Mouse (Mus musculus): ENCODE data around the gene Gnao1.

The Gnao1 gene

DNA sequence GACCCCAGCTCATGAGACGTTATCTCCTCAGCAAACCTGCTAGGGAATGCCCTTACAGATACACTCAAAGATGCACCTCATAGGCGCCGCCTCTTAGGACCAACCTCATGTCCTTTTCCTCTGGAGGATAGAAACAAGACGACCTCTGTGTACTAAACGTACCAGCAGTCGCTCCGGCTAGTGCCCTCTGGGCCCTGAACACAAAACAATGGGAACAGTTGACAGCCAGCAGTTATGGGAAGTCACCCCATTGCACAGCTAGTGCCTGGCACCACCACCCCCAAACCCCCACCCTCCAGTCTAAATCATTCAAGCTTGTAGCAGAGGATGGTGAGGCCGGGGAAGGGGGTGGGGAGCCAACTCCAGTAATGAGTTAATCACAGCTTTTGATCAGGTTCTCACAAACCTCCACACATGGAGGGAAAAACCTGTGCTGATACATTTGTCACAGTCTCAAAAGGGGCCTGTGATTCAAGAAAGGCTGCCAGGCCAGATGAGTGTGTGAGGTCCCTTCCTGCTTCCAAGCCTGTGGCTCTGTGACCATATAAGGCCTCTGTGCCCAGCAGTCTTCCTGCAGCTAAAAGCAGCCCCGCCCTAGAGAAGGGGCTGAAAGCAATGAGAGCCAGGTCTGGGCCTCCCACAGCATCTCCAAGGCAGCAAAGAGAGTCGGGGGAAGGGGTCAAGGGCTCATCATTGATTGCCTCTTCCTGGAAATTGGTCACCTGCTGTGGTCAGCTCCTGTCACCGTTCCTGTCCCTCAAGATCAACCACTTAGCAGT, 79.1 kb downstream of the Gnao1 start:
- DNase-seq (ENCODE audit: low read depth, low spot score) = peak; percentile 82

DNA sequence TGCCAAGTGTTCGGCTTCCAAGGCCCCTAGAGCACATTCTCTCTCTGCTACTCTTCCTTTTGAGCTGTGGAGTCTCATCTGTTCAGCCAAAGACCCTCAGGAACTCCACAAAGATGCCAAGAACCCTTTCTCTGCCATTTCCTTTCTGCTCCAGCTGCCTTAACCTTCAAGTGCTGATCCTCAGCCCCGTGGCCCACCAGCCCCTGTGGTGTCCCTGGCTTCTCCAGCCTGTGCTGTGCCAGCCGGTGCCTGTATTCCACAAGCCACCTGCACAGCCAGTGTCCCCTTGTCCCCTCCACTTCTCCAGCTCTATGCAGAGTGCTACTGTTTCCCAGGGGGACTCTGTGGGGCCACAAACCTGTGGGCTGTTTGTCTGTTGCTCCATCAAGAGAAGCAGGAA, 83.8 kb downstream of the Gnao1 start:
- no peak for DNase-seq (ENCODE audit: low read depth, low spot score)

DNA sequence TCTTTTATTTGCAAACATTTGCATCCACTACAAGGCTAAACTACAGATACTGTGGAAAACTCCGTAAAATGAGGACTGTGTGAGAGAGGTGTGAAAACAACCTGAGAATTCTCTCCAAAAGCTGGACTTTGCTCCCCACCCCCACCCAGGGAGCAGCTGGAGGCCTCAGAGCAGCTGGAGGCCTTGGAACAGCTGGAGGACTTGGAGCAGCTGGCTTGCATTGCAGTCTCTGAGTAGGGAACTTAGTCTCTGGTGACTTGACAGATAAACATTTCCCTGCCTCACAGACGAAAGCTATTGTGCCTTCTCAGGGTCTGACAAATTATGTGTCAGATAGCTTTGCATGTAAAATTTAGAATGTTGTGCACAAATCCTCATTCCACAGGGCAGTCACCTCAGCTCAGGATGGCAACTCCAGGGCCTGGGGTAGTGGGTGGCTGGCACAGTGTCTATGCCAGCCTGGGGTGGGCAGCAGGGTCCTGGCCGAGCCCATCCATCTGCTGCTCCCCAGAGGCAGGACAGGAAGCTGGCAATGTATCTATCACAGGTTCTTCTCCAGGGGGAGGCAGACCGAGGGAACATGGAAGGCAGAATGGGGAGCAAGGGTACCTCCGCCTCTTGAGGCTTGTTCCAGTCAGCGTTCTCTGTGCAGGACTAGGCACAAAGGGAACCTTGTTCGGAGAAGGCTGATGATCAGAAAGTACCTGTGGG, 87.2 kb downstream of the Gnao1 start:
- no peak for DNase-seq (ENCODE audit: low read depth, low spot score)

DNA sequence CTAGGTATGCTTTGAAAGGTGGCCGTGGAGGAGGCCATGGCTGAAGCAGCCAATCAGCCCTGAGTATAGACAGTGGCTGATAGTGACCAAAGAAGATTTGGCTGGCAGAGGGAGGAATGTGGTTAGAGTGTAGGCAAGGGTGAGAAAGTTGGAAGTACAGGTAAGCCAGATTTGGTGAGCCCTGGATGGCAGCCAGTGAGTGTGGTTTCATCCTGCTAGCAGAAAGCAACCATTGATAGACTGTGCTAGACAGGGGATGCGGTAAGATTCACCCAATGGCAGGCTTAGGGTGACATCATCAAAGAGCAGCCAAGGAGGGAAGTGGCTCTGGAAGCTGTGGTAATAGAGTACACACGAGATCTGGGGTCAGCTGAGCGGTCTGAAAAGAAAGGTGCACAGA, 88.8 kb downstream of the Gnao1 start:
- no peak for DNase-seq (ENCODE audit: low read depth, low spot score)

DNA sequence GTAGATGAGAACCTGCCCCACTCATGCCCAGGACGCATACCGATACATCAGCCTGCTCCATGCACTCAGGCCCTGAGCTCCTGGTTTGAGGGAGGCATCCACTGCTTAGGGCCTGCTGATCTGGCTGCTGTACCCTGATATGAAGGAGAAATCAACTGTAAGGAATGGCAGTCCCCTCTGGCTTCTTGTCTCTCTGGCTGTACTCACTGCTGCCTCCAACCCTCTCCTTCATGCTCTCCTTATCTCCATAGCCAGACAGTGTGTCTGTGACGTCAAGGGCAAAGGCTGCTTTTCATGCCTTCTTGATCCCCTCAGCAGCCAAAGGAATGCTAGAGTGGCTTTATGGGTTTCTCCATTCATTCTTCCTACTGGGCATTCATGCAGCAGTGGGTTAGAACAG, 92.3 kb downstream of the Gnao1 start:
- DNase-seq (ENCODE audit: low read depth, low spot score) = no peak

DNA sequence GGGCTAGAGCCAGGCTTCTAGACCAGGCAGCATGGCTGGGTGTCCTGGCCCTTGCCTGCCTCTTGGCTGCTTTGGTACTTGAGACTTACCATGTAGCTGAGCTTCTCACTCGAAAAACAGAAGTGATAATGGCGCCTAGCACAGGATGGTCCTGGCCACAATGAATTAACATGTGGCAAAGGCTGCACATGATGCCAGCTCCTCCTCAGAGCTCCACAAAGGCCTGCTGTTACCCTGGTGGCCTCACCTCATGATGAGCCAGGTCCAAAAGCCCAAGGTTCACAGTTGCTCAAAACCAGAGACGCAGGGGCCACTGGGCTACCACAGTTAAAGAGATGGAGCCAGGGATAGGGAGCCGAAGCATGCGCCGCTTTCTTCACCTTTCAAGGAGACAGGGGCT, 97.2 kb downstream of the Gnao1 start:
- no peak for DNase-seq (ENCODE audit: low read depth, low spot score)

DNA sequence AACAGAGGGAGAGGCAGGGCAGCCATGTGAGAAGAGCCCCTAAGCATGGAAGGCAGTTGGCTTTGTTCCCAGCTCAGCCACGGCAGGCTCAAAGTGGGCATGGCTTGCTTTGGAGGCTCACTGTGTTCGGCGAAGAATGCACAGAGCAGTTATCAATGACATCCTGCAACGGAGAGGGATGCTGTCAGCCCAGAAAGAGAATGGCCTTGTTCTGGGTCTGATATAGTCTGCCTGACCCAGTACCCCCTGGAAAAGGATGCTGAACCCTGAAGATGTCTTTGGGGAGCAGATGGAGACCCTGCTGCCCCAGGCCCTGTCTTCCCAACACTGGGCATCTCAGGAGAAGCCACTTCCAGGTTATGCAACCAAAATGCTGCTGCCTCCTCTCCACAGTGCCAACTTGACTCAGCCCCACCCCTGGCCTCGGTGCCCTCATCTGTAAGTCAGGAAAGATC, 98.2 kb downstream of the Gnao1 start:
- DNase-seq (ENCODE audit: low read depth, low spot score) = no peak

DNA sequence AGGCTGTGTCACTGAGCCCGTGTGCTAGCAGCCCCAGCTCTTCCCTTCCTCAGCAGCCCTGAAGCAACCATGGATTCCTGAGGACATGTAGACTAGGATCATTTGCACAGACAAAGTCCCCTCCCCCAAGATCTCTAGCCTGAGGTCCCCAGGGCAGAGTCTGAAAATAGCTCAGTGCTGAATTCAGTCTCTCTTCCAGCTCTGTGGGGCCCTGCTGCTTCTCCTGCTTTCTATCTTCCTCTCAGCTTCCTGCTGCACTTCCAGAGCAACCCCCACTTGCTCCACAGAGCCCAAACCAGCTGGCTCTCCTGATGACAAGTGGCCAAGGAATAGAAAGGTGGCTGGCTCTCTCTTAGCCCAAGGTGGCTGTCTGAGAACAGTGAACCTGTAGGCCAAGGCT, 98.8 kb downstream of the Gnao1 start:
- no peak for DNase-seq (ENCODE audit: low read depth, low spot score)

DNA sequence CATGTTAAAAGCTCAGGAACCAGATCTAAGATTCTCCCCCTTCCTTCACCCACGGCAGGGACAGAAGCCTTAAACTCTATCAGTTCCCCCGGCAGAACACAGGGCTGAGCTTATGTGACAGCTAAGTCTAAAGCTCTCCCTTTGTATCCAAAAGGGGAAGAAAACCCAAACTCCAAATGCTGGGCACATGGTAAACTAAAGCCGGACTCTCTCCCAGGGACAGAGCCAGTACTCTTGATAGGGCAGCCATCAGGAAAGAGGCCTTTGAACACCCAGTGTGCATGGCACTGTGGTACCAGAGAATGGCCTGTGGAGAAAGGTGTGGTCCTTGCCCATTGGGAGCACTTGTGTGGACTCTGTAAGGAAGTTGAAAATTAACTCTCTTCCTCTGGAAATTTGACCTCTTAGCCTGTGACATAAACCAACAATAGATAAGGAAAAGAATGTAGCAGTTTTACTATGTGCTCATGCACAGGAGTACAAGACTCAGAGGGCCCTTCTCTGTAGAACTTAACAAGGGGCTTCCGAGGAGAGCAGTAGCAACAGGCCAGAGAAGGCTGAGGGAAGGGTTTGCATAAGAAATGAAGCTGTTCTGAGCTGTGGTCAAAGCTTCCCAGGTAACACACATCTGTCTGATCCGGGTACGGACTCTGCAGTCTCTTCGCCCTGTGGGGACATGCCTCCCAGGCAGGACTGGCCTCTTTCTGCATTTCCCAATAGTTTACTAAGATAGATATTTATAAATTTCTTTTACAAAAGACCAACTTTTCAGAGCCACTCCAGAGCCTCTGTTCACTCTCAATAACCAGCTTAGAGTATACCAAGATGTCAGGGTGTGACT, 102.2 kb downstream of the Gnao1 start:
- no peak for DNase-seq (ENCODE audit: low read depth, low spot score)

DNA sequence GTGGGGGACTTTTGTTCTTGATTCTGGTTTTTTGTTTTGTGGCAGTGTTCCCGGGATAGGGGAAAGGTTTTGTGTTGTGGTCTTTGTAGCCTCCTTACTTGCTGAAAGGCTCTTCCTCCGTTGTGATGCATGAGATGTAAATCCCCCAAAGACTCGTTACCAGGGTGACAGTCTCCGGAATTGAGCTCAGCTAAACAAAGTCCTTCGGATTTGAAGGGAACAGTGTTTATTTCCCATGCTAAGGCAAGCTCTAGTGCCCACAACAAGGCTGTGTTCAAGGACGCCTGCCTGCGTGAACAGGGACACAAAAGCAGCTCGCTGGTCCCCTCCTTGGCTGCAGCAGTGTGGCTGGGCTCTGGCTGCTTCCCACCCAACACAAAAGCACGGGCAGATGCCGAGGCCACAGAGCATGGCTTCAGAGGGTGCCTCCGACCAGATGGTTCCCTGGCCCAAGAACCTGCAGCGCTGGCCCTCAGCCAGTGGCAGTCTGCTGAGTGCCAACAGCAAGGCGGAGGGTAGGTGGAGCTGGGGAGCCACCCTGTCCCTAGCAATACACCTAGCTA, 108.2 kb downstream of the Gnao1 start:
- DNase-seq (ENCODE audit: low read depth, low spot score) = peak; percentile 62

DNA sequence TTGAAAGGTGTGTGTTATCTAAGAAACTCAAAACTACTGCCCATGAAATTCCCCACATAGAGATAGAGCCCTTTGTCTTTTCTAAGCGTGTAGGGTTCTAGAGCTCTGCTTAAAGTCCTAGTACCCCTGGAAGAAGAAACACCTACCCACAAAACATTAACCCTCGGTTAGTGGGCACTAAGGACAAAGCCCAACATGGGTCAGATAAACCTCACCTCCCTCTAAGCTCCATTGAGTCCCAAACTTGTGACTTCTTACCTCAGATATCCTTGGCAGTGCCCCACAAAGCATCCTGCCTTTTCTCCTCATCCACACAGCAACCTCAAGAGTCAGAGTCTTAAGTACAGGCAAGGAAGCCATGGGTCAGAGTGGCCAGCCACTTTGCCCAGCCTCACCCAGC, 108.8 kb downstream of the Gnao1 start:
- no peak for DNase-seq (ENCODE audit: low read depth, low spot score)

DNA sequence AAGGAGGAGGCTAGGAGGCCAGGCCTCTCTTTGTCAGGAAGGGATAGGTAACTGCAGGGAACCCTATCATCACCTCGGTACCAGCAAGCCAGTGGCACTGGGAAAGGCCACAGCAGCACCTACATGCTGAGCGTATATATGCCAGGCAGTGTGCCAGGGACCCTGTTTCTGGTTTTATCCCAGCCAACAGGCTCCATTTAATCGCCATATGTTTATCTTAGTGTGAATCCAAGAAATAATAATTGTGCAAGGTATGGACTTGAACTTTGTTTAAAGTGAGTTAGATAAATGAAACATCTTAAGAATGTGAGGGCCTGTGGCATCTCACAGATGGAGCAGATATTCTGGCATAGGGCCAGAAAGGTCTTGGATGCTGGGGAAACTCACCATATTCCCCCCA, 109.7 kb downstream of the Gnao1 start:
- DNase-seq (ENCODE audit: low read depth, low spot score) = no peak

DNA sequence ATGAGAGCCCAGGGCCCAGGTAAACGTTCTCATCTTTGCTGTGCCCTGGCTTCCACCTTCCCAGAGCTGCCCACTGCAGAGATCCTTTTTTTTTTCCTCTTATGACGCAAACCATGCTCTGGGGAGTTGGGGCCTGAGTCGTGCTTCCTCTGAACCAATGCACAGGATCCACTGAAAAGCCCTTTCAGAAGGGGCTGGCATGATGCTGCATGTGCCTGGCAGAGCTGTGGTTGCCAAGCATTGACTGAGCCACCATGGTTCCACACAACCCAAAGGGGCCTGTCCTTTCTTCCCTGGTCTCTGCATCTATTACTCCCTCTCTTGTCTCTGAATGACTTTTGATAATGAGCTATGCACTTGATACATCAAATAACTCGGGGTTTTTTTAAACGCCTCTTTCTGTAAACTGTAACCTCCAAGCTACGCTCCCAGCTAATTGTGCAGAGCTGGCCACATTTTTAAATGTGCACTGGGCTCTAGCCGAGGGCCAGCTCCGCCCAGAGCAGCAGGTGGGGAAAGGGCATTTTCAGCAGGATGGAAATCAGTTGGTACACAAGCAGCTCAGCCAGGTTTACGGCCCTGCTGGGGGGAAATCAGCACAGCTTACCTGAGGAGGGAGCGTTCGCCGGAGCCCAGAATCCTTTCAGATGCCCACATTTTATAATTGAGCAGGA, 110.3 kb downstream of the Gnao1 start:
- no peak for DNase-seq (ENCODE audit: low read depth, low spot score)

DNA sequence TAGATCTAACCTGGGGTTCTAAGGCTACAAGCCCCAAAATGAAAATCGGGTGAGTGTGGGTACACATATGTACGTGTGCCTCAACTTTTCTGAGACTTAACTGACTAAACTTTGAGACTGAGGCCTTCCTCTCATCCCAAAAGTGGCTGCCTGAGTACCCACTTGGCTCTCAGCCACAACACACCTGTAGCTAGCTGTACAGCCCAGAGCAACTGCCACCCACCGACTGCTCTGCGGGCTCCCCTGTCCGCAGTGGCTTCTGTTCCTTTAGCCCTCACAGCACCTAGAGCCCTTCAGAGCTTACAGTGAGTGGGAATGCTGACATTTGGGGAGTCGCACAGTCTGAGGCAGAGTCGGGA, 110.8 kb downstream of the Gnao1 start:
- DNase-seq (ENCODE audit: low read depth, low spot score) = no peak

DNA sequence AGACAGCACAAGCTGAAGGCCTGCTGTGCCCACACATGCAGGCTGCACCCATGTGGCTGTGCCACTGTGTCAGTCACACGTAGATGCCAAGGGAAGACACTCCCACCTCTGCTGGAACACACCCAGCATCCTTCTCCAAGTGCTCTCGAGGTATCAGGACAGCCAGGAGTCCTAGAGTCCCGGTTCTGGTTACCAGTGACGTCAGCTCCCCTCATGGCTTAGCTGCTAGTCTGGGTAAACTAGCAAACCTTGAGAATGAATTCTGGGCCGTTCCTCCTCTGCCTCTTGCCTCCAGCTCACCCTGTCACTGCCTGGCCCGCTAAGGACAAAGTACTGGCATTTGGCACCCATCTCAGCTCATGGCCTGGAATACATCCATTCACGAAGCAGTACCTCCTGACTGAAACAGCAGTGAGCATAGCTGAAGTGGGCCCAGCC, 114.2 kb downstream of the Gnao1 start:
- peak; percentile 81 for DNase-seq (ENCODE audit: low read depth, low spot score)

DNA sequence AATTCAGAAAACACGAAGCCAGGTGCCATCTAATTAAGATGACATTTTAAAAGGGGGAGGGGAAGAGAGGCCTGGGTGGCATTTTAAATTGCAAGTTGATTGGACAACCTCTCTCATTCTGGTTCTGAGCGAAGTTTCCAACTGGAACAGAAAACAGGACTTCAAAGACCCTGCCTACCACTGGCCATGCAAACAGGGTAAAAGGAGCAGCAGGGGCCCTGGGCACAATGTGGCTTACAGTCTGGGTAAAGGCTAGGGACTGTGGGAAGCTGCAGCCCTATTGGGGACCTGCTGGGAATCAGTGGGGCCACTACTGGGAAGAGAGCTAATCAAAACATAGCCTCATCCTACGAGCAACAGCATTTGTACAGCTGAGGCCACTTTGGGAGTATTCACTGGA, 115.7 kb downstream of the Gnao1 start:
- DNase-seq (ENCODE audit: low read depth, low spot score) = no peak

DNA sequence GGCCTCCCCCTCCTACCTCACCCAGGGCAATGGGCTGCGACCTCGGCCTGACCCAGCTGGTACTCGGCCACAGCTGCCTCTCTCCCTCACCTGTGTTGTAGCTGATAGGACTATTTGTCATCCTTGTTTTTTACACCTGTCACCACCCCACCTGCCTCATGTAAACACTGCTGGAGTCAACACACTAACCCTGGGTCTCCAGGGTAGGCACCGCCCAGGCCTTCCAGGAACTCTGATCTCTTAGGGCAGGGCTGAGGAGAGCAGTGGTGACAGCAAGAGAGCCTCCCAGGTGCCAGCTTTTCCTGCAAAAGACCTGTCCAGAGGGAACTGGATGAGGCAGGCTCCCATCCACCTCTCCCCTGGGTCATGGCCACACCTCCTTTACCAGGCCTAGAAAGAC, 119.5 kb downstream of the Gnao1 start:
- DNase-seq (ENCODE audit: low read depth, low spot score) = no peak

DNA sequence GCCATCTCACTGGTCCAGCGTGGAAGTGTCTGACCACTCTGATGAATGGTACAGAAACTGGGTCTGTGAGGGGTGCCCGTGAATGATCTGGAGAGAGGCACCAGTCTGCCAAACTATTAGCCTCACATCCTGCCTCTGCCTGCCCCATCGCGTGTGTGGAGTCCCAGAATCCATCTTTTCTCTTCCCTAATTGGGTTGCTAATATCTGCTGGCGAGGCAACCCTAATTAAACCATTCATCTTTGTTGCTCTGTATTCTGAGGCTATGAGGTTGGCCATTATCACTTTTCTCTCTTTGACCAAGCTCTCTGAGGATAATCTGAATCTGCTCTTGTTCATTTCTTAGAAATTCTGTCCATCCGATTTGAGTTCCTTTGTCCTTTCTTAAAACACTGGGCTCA, 121.6 kb downstream of the Gnao1 start:
- no peak for DNase-seq (ENCODE audit: low read depth, low spot score)

DNA sequence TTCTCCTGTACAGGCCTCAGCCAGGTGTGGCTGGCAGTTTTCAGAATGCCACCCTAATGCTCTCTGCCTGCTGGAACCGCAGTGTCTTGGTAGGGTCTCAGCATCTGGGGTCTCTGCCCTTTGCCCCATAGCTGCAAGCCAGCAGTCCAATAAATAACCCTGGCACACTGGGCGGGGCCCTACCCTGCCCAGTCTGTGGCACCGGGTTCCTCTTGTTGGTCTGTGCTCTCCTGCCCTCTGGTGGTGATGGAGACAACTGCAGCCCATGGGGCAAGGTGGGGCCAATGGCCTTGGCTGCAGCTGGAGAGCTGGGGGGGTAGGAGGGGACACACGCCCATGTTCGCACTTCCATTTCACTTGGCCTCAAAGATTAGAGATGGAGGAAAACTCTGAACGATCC, 123.1 kb downstream of the Gnao1 start:
- DNase-seq (ENCODE audit: low read depth, low spot score) = peak; percentile 60

DNA sequence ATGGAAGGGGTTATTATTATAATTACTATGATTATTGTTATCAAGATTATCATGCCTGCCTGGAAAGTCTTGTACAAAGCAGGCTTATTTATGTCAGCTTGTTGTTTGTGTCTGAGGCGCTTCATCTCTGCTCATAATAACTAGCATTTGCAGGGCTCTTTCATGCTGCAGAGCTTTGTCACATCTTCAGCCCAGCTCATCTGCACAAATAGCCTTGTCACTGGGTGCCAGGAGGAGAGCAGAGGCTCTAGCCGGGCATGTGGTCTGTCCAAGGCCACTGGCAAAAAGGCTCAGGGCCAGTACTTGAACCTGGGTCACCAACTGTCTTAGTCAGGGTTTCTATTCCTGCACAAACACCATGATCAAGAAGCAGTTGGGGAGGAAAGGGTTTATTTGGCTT, 123.5 kb downstream of the Gnao1 start:
- no peak for DNase-seq (ENCODE audit: low read depth, low spot score)

DNA sequence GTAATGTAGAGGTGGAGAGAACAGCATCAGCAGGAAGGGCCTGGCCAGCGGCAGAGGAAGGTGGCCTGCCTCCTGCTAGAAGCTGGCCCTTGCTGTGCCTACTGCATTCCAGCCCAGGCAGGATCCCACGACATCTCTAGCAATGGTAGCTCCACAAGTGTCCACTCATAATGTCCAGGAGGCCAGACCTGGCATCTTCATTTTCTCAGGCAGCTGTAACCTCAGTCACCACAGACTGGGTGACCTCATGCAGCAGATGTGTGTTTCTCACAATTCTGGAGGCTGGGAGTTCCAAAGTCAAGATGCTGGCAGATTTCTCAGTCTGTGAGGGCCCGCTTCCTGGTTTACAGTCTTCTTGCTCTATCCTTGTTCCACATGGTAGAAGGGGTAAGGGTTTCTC, 128.4 kb downstream of the Gnao1 start:
- no peak for DNase-seq (ENCODE audit: low read depth, low spot score)

Measured in telencephalon, adult 2 months (tissue).